Mouse (Mus musculus): Measurements from ENCODE around the gene Fcf1.

Gene Fcf1

DNA sequence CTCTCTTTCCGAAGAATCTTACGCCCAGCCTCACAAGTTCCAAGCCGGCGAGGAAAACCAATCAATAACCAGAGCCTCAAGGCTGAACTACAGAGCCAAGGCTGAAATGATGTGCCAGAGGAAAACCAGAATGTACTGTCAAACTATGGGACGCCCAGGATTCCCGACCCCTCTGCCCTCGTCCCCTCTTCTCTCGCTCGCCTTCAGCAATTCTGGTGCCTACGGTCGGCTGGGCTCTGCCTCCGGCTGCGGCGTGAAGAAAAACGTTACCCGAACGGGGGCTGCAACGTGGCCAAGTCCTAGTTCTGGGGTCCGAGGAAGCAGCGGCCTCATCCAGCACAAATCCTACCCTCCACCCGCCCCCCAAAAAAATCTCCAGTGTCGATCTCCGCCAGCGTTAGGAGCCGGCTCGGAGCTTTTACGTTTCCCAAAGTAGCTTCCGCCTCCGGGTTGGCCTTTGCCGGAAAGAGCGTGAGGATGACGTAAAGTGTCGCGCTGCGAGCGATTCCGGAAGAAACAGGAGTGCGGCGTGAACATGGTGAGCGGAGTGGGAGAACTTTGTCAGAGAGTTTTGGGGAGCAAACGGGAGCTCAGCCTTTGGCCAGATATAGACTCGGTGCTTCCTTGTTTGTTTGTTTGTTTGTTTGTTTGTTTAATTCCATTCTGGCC, at the start of gene Fcf1, which contains the start of gene Arel1:
Fcf1 (plus strand) TSS at position 470 of the 669 bp plus-strand sequence.
Arel1 (minus strand) TSS at position 473 of the 669 bp plus-strand sequence.
- DNase-seq (ENCODE audit: low read depth, low spot score): peak; percentile 95

DNA sequence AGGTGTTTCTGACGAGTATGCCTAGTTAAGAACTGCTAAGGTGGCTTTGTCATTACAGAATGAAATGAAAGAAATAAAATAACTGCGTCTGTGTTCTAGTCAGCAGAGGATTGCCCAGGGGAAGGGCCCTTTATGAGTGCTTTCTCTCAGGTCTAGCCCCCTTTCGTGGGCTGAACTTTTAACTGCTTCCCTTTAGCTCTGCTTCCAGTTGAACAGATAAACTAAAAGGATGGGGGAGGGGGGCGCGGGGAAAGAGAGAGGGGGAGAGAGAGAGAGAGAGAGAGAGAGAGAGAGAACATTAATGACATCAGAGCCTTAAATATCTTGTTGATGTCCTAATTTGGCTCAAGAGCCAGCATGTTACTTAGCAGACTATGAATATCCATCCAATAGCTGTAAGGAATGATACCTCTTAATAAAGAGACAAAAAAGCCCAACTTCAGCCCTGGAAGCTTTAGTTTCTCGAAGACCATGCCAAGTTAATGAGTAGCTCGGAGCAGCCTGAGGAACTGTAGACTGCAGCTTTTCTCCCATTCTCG, 48.7 kb upstream of the Fcf1 start:
- no peak for DNase-seq (ENCODE audit: low read depth, low spot score)

DNA sequence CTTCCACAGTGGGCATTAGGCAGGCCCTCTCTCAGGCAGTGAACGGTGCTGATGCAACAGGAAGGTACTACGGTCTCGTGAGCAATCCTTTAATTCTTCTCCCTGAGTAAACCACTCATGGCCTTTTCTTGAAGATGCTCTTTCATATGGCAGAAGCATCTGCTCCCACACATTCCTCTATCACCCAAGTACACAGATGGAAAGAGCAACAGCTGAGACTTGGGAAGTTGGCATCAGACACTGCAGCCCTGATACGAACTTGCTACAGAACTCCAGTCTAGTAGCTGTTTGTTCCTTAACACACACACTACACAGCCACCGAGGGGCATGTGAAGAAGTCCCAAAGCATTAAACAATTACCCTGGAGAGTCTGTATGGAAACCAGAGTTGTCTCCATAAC, 46.4 kb upstream of the Fcf1 start:
- DNase-seq (ENCODE audit: low read depth, low spot score): no peak

DNA sequence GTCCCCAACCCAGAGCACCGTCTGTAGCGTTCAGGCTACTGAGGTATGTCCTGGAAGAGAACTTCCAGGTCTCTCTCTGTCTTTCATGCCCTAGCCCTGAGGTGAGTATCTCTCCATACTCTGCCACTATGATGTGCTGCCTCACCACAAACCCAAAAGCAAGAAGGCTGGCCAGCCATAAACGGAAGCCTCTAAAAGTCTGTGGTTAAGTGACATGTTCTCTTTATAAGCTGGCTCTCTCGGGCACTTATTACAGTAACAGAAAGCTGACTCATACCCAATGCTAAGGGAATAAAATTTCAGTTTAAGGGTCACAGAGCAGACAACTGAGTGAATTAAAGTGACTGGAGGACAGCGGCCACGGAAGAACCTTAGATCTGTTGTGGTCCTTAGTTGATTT, 44.2 kb upstream of the Fcf1 start:
- no peak for DNase-seq (ENCODE audit: low read depth, low spot score)

DNA sequence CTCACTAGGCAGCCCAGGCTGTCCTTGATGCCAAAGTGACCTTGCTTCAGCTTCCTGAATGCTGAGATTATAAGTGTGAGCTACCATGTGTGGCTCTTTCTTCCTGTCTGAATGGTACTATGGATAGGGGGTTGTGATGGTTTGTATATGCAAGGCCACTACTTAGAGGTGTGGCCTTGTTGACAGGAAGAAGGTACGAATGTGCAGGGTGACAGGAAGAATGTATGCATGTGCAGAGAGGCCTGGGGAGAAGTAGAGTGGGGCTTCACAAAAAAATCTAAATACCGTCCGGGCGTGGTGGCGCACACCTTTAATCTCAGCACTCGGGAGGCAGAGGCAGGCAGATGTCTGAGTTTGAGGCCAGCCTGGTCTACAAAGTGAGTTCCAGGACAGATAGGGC, 38.5 kb upstream of the Fcf1 start:
- DNase-seq (ENCODE audit: low read depth, low spot score): peak; percentile 84

DNA sequence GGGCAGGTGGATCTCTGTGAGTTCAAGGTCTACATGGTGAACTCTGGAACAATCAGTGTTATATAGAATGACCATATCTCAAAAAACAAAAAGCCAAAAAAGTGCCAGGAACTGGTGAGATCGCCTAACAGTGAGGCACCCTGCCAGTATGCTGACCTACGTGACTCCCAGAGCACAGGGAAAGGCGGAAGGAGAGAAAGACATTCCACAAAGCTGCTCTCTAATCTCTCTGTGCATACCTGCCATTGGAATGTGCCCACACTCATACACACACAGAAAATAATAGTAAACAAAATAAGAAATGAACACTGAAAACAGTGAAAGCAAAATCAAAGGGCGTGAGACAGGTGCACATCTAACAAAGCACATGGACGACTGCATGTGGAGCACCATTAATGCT, 35.4 kb upstream of the Fcf1 start:
- no peak for DNase-seq (ENCODE audit: low read depth, low spot score)

DNA sequence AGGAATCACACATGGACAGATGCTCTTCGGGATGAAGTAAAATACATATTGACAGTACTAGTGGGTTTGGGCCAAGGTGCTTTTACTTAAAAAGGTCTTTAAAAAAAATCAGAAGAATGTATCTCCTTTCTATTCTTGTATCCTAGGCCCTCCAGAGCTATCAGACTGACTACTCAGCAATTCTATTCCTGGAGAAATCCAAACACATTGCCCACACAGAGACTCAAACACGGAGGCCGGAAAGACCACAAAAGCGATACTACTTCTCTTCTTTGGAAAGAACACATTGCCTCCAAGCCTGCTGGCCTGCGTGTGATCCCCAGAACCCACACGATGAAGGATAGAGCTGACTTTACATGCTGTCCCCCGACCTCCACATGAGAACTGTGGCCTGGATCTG, 31.6 kb upstream of the Fcf1 start:
- DNase-seq (ENCODE audit: low read depth, low spot score): no peak

DNA sequence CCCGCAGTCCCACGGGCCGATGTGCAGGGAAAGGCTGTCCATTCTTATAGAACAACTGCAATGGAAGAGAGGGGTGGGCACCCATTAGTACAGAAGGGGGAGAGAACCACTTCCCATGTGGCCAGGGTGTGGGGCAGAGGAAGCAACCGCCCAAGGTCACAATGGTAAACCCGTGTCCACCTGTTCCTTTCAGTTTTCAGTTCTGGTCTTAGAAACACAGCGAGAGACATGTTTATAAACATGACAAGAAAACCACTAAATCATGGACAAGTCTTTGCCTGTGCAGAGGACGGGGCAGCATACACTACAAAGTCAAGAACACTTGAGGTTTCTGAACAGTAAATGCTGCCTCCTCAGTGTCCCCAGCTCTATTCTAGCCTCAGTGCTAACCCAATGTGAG, 30.4 kb upstream of the Fcf1 start:
- no peak for DNase-seq (ENCODE audit: low read depth, low spot score)

DNA sequence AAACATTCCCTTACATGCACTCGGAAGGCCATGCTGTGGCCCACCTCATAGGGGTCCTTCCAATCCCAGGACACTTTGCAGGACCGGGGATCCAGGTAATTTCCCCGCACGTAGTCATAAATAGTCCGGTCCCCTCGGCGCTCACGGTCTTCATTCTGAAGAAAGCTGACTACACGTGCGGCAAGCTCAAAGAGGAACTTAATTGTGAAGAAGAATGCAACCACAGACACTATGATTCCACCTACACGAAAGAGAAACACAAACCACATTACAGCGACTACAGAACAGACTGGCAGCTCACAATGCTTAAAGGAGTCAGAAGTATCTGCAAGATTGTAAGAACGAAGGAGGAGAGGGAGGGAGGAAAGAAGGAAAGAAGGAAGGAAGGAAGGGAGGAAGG, 29.0 kb upstream of the Fcf1 start:
- no peak for DNase-seq (ENCODE audit: low read depth, low spot score)

DNA sequence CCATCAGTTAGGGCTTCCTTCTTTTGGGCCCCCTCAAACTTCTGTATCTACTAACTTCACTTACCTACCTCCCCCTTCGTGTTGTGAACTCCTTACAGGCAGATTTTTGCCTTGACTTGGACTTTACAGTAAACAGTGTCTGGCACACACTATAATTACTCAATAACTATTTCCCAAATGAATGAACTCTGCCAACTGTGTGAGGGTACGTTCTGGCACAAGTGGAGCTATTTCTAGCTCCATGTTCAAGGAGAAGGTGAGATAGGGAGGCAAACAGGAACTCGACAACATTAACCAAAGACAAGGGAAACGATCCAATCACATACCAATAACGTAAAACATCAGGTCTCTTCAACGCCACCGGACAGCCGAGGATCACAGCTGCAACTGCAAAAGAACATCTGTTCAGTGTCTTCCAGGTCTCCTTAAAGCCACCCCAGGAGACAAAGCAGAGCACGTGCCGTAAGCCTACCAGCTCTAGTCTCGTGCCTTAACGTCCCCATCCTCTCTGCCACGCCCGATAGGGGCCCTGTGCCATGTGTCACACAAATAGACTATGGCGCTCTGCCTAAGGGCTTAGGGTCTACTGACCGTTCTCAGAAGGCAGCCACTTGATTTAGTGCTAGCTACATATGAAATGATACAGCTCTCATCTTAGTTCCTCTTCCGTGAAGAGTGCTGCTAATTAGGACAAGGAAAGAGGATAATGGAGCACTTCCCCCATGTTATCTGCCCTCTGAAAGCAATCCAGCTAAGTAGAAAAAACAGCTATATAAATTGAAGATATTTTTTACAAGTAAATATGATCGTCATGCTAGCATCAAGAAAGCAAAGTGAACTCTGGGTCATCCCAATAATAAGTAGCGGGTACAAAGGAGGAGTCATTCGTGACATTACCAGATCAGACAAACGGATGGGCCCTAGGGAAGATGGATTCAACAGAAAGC, 27.4 kb upstream of the Fcf1 start:
- no peak for DNase-seq (ENCODE audit: low read depth, low spot score)

DNA sequence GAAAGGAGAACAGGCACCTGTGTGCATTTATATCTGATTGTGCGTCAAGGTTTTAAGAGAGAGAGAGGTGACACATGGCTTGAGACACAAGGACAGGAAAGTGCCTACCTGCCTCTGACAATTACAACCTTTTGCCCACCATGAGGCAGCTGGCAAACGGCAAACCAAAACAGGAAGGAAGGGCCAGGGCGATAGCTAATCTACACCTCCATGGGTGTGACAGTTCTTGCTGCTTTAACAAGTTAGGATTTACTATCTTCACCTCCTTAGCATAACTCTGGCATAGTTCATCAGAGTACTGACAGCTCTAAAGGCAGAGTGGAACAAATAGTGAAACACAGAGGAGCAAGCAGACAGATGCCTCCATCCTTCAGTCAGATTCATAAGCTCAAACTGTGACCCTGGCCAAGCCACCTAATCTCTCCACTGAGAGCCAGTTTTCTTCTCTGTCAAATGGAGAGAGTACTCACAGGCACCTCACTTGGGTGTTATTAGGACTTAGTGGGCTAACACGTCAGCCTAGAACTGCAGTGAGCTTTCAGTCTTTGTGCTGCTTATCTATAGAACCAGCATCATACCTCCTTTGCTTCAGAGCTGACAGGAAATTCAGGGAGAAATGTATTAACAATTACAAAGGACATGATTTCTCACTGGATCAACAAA, 26.4 kb upstream of the Fcf1 start:
- DNase-seq (ENCODE audit: low read depth, low spot score): no peak

DNA sequence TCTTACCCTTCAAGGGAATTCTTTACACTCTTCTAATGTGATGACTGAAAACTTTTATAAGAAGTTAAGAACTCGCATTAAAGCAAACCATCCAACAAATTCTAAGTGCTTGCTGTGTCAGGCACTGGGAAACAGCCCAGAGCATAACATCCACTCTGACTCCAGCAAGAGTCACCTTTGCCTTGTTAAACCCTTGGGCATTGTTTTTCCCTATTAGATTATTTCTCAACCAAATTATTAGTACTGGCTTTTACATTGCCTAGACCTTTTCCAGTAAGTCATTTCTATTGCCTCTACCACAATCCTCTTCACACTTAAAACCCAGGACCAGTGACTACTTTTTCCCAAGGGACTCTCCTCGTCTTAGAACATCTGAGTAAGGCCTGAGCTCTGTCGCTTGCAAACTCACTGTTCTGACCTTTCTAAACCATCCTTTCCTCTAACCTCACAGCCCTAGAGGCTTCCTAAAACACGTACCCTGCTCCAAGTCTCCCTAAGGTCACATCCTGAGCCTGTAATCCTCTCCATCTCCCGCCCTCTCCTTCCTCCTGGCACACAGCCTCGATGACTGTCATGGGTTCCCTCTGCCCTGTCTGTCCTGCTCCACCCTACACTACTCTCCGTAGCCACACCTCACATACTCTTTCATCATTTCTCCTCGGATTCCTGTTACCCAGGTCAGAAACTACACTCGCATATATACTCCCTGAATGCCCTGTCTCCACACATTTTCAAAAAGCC, 25.7 kb upstream of the Fcf1 start:
- no peak for DNase-seq (ENCODE audit: low read depth, low spot score)

DNA sequence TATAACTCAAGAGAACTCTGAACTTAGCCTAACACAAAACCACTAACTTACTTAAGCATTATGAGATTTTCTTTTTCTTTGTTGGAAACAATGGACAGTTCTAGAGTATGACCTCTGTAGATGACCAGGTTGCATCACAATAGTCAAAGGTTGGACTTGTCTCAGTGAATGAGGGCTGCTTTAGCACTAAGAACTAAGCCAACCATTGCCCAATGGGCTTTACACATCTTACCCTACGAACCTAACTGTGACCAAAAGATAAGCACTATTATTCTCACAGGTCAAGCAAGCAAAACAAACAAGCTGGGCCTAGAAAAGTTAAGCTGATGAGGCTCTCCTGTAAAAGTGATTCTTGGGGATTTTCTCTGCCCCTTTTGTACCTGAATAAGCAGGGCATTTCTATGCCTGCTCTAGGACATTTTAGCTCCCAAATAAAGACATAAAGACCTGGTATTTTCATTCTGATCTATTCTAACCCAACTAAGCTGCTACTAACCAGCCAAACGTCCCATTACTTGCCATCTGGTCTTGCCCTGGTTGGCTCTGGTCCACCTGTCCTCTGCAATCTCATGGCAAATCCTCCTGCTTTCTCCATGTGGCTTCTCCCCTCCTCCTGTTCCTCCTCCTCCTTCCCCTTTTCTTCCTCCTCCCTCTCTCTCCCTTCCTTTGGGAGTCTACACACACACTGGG, 22.7 kb upstream of the Fcf1 start:
- no peak for DNase-seq (ENCODE audit: low read depth, low spot score)

DNA sequence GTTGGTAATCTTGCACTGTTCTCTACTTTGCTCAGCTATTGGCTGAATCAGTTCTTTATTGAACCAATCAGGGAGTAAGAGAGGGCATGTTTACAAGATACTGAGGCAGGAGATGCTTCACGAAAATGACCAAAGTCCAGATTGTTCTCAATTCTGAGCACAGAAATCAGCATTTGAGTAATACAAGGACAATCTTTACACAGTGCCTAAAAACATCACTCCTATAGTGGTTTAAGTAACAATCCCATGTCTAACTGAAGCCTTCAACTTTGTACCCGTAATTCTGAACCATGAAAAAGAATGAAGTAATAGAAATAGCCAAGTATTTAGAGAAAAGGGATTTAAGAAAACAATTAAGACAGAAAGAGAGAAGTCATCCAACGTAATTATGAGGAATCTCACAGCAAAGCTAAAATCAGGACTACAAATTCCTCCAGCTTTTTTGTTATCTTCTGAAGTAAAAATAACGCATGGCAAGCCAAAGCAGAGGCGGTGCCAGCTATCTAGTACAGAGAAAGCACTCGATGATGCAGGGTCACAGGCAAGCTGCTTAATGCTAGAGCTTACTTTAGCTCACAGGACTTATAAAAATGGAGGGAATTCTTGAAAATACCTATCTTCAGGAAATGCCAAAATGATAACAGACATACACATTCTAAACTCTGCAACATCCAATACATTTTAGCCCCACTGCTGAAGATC, 22.0 kb upstream of the Fcf1 start:
- DNase-seq (ENCODE audit: low read depth, low spot score): no peak

DNA sequence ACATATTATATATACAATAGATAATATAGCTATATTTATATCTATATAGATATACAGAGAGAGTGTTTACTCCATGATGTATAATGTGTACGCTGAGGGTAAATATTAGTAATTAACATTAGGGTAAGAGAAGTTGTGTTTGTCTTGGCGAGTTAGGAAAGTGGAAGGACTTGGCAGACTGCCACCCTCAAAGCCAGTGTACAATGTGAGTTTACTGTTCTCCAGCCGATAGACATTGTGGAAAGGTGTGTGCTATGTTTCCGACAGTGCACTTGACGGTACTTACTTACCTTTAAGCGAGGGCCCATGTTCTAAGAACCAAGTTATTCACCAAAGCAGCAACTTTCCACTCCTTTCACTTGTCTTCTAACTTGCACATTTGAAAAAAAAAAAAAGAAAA, 19.9 kb upstream of the Fcf1 start:
- DNase-seq (ENCODE audit: low read depth, low spot score): no peak

DNA sequence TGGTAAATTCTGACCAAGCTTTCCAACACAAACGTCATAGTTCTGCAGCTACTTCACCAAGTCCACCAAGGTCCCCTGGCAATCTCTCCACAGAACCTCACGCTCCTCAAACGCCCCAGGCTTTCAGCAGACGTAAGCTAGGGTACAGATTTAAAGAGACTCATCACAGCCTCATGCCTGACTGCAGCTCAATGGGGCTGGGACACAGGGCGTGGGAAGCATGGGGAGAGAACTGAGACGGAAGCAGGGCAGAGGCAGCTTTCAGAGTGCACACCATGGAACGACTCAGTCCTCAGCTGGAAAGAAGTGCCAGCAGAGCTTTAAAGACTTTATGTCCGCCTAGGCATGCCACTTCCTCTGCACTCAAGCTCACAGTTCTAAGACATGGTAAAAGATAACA, 19.2 kb upstream of the Fcf1 start:
- DNase-seq (ENCODE audit: low read depth, low spot score): no peak

DNA sequence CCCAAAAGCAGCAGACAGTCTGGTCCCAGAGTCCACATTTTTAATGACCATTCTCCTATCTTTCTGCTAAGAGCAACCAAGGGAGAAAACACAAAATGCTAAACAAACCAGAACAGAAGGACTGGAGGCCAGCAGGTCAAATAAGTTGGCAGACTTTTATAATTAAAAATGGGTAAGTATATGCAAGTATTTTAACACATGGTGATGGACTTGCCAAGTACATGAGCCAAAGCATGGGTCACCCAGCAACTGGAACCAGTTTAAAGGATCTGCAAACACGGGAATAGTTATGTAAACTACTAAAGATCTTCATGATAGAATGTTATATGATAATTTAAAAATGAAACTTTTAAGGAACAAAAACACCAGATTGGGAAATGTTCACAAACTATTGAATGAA, 18.3 kb upstream of the Fcf1 start:
- DNase-seq (ENCODE audit: low read depth, low spot score): no peak

DNA sequence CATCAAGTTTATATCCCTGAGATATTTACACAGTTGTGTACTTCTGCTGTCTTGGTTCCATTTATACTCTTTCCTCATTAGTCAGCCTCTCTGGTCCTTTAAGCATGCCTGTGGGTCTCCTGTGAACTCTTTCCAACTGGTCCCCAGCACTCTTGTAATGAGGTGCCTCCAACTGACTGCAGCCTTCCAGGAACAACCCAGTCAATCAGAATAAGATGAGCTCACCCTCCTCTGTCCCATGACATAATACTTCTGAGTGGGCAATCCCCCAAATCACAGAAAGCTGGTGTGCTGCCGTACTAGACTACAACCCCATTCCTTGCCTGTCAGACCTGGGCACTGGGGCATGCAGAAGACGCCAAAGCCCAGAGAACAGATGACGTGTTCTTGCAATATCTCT, 14.4 kb upstream of the Fcf1 start:
- no peak for DNase-seq (ENCODE audit: low read depth, low spot score)

DNA sequence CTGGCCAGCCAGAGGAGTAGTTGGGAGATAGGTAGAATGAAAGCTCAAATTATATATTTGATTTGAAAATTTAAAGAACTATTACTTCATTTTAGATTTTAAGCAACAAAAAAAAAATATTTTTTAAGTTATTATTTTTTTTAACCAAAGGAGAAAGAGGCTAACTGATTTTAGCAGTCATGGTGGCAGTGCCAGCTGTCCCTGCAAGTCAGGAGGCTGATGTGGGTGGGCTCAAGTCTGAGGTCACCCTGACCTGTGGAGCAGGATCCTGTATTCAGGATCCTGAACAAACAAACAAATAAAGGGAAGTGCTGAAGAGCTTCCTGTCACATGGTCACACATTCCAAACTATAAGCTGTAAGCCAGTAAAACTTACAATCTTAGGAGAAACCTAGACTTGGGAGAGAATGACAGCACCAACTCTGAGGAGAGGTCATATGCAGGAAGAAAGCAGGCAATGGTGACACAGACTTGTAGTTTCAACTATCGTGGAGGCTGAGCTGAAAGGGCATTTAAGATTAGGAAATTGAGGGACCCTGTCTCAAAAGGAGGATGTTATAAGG, 11.8 kb upstream of the Fcf1 start:
- DNase-seq (ENCODE audit: low read depth, low spot score): no peak

DNA sequence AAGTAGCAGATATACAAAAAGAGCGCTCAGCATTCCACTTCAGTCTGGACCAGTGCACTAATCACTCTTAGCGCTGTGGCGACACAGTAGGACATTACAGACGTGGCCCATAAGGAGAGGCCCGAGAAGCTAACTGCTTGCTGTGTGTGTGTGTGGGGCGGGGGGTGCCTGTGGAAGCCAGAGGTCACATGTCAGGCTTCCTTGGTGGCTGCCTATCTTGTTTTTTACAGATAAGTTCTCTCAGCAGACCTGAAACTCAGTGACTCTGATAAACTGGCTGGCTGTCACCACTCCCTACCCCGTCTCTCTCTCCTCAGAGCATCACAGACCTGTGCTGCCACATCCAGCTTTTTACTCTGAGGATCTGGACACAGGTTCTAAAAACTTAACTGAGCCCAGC, 8.1 kb upstream of the Fcf1 start:
- no peak for DNase-seq (ENCODE audit: low read depth, low spot score)
